Mouse (Mus musculus) layer of hippocampus, postnatal 25 days (tissue): ENCODE measurements around the gene Ptpre. TPM values are rescaled to one million over a fixed set of nuclear protein-coding genes. Genes with fewer than 3 reads are reported as not detected.
"Not testable (repeated sequence)": the region's sequence is repeated elsewhere in the genome, so short reads cannot be mapped to it uniquely, and the experiment has no call there.

Experiments used
- DNase-seq, 2 experiments: peaks; one replicate each; pipeline ENCODE4 v3.0.0; 2022; ENCODE audit warnings: mixed read lengths in 2 of 2, low spot score in 1 of 2; ENCODE audit errors: extremely low spot score in 1 of 2
- total RNA-seq, 2 experiments: library from RNA; stranded (reverse); gene quantifications; 2 replicates each; pipeline ENCODE4 v1.2.3; 2021

Gene Ptpre
- total RNA-seq, 2 experiments from 2014 or later = 47.4 to 59.0 TPM

- not testable (repeated sequence) for DNase-seq
Observed at GRCm38 (mm10) chr7:135575319-135576069, 38.2 kb downstream of the Ptpre start.

GRCm38 (mm10) chr7:135576329-135576728 is 39.0 kb downstream of the Ptpre start:
- no peak for DNase-seq

- DNase-seq = no peak
Observed at GRCm38 (mm10) chr7:135578715-135579325, 41.5 kb downstream of the Ptpre start.

GRCm38 (mm10) chr7:135580306-135581091 is 43.2 kb downstream of the Ptpre start:
- no peak for DNase-seq

GRCm38 (mm10) chr7:135581128-135581527 is 43.8 kb downstream of the Ptpre start:
- DNase-seq = no peak

GRCm38 (mm10) chr7:135585125-135585687 is 47.9 kb downstream of the Ptpre start:
- DNase-seq = no peak

- DNase-seq = no peak
Observed at GRCm38 (mm10) chr7:135586402-135586801, 49.1 kb downstream of the Ptpre start.

GRCm38 (mm10) chr7:135587821-135588575 is 50.7 kb downstream of the Ptpre start:
- DNase-seq = no peak

GRCm38 (mm10) chr7:135588620-135589309 is 51.5 kb downstream of the Ptpre start:
- DNase-seq = no peak

GRCm38 (mm10) chr7:135591461-135591860 is 54.2 kb downstream of the Ptpre start:
- no peak for DNase-seq

GRCm38 (mm10) chr7:135593286-135593685 is 56.0 kb downstream of the Ptpre start:
- no peak for DNase-seq

GRCm38 (mm10) chr7:135593825-135594224 is 56.5 kb downstream of the Ptpre start:
- no peak for DNase-seq

- no peak for DNase-seq
Observed at GRCm38 (mm10) chr7:135594676-135595075, 57.4 kb downstream of the Ptpre start.

- no peak for DNase-seq
Observed at GRCm38 (mm10) chr7:135595640-135596174, 58.4 kb downstream of the Ptpre start.

GRCm38 (mm10) chr7:135597006-135597405 is 59.7 kb downstream of the Ptpre start:
- DNase-seq = no peak

GRCm38 (mm10) chr7:135597604-135598289 is 60.5 kb downstream of the Ptpre start:
- DNase-seq = no peak

- no peak for DNase-seq
Observed at GRCm38 (mm10) chr7:135598303-135598855, 61.1 kb downstream of the Ptpre start.

GRCm38 (mm10) chr7:135600076-135600475 is 62.8 kb downstream of the Ptpre start:
- DNase-seq = no peak
